In the genomic region with DNA sequence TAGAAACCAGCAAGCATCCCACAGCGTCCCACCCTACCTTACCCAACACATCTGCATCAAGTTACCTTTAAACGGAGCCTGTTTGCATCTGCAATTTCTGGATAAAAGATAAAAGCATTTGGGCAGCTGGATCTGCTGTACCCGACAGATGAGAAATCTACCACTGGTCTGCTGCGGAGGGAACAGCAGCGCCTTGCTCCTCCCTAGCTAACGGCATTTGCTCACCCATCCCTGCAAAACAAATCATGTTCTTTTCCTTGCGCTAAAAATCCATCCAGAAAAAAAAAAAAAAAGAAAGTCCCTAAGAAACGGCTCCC, we compare ENCODE assay signal across 10 mouse cellular contexts. TPM values are rescaled to one million over a fixed set of nuclear protein-coding genes. Genes with fewer than 3 reads are reported as not detected.
A peak's percentile ranks its signal among the peaks of the same experiment; 100 is the strongest.
DNase-seq lines count a peak whose midpoint lies in the region; ATAC-seq and TF ChIP-seq lines count a peak whose summit lies in the region.
"Had no signal": no experiment of that assay in that cellular context is flagged by ENCODE, and none has a peak within 500 bp of the region (broad histone marks: within the 10 kb centered on the region; RNA-seq: fewer than 3 reads in every experiment).

No protein-coding gene starts in this region.

- H3K4me1 ChIP-seq in forebrain, embryonic 13.5 days: peaks cover 16% of the 10 kb centered on the region
- peaks cover 16% of the 10 kb centered on the region for H3K4me1 ChIP-seq in limb, embryonic 10.5 days
- no peaks in the 10 kb centered on the region; the same call in 1 of the 2 replicates for H3K4me1 ChIP-seq in neural tube, embryonic 14.5 days (ENCODE audit: control insufficient read depth, insufficient read depth, low read length)
- H3K4me1 ChIP-seq in thymus, adult 2 months (replicated peaks; ENCODE audit: control insufficient read depth, insufficient read depth, low read length): no peaks in the 10 kb centered on the region

- intact Hi-C loops in left cerebral cortex, adult 2 months (cut with DNase I): loop anchor here (2.0 kb wide), 1 partner anchor 59 kb away; no protein-coding TSS in a partner anchor
- intact Hi-C loops in left cerebral cortex, postnatal 4 days (cut with DNase I): no loop called here

- no peak for ATAC-seq in forebrain, embryonic 13.5 days
- ATAC-seq in neural tube, embryonic 14.5 days (ENCODE audit: low read depth): 0 out of 2 replicates have a peak, but pooled peaks have one; percentile 11

- peak in 1 of 2 experiments; percentile 23 for DNase-seq in left cerebral cortex, adult 2 months (ENCODE audit: extremely low spot score in 1 of 2, low spot score in 2 of 2)
- no peak for DNase-seq in left cerebral cortex, postnatal 4 days
- no peak for DNase-seq in limb, embryonic 10.5 days (ENCODE audit: low spot score)
- no peak for DNase-seq in thymus, adult 2 months
- no peak for DNase-seq in cerebellum, postnatal 14 days
- DNase-seq in spleen, adult 12 weeks (ENCODE audit: low spot score): no peak
- DNase-seq: lung, adult 2 months had no signal

- peak overlapping the region; percentile 92 for H3K27ac ChIP-seq in left cerebral cortex, adult 2 months
- H3K27ac ChIP-seq in forebrain, embryonic 13.5 days: no peak overlapping the region
- no peak overlapping the region for H3K27ac ChIP-seq in limb, embryonic 10.5 days
- no peak overlapping the region for H3K27ac ChIP-seq in neural tube, embryonic 14.5 days (ENCODE audit: low read depth, low read length)
- no peak overlapping the region for H3K27ac ChIP-seq in thymus, adult 2 months (ENCODE audit: control insufficient read depth, insufficient read depth, low read length)

- no peak for TF ChIP-seq CTCF in left cerebral cortex, adult 2 months (IDR thresholded peaks at IDR 0.05)
- TF ChIP-seq CTCF in thymus, adult 2 months (IDR thresholded peaks at IDR 0.05; ENCODE audit: borderline replicate concordance, control insufficient read depth, extremely low read depth, insufficient read depth, low read length, poor library complexity): no peak

- no peaks in the 10 kb centered on the region for H3K36me3 ChIP-seq in forebrain, embryonic 13.5 days (ENCODE audit: poor library complexity, severe bottlenecking)
- no peaks in the 10 kb centered on the region for H3K36me3 ChIP-seq in limb, embryonic 10.5 days
- no peaks in the 10 kb centered on the region for H3K36me3 ChIP-seq in neural tube, embryonic 14.5 days (ENCODE audit: control insufficient read depth, insufficient read depth, low read length)
- no peaks in the 10 kb centered on the region for H3K36me3 ChIP-seq in thymus, adult 2 months (ENCODE audit: control insufficient read depth, insufficient read depth, low read length)

- 7% methylated on average over 8 of the region's 8 CpGs for WGBS in forebrain, embryonic 13.5 days
- 7% methylated on average over 8 of the region's 8 CpGs for WGBS in limb, embryonic 10.5 days
- WGBS in neural tube, embryonic 14.5 days: 3% methylated on average over 8 of the region's 8 CpGs
- WGBS in thymus, adult 2 months: 14% methylated on average over 8 of the region's 8 CpGs

- H3K27me3 ChIP-seq in forebrain, embryonic 13.5 days: peaks cover 54% of the 10 kb centered on the region
- peaks cover 58% of the 10 kb centered on the region for H3K27me3 ChIP-seq in limb, embryonic 10.5 days (ENCODE audit: low read depth, poor library complexity, severe bottlenecking)
- H3K27me3 ChIP-seq in neural tube, embryonic 14.5 days (ENCODE audit: control insufficient read depth, insufficient read depth, low read length): no peaks in the 10 kb centered on the region; the same call in 1 of the 2 replicates
- peaks cover 4% of the 10 kb centered on the region; the same call in 1 of the 2 replicates for H3K27me3 ChIP-seq in thymus, adult 2 months (ENCODE audit: control insufficient read depth, insufficient read depth, low read length)

- peak overlapping the region; percentile 97 for H3K4me2 ChIP-seq in forebrain, embryonic 13.5 days
- peak overlapping the region; percentile 95 for H3K4me2 ChIP-seq in neural tube, embryonic 14.5 days (ENCODE audit: low read depth, low read length)

- peak overlapping the region; percentile 64 for H3K4me3 ChIP-seq in left cerebral cortex, adult 2 months
- peak overlapping the region; percentile 50 for H3K4me3 ChIP-seq in forebrain, embryonic 13.5 days
- H3K4me3 ChIP-seq in limb, embryonic 10.5 days: peak overlapping the region; percentile 55
- peak overlapping the region; percentile 49 for H3K4me3 ChIP-seq in neural tube, embryonic 14.5 days (ENCODE audit: low read depth, low read length)
- no peak overlapping the region for H3K4me3 ChIP-seq in thymus, adult 2 months (ENCODE audit: control insufficient read depth, insufficient read depth, low read length)

- no peaks in the 10 kb centered on the region for H3K9me3 ChIP-seq in forebrain, embryonic 13.5 days (replicated peaks)
- no peaks in the 10 kb centered on the region for H3K9me3 ChIP-seq in limb, embryonic 10.5 days (replicated peaks)
- H3K9me3 ChIP-seq in neural tube, embryonic 14.5 days (ENCODE audit: control insufficient read depth, low read length): no peaks in the 10 kb centered on the region

- no peak for TF ChIP-seq POLR2A in thymus, adult 2 months (IDR thresholded peaks at IDR 0.05; ENCODE audit: control insufficient read depth, extremely low read depth, insufficient read depth, low read length, poor library complexity)

- H3K9ac ChIP-seq in forebrain, embryonic 13.5 days: peak overlapping the region; percentile 67; the same call in 1 of the 2 replicates
- H3K9ac ChIP-seq in neural tube, embryonic 14.5 days (replicated peaks; ENCODE audit: low read depth, low read length): 0 out of 2 replicates have a peak overlapping the region, but pooled peaks have one; percentile 1

RNA-seq across cellular contexts. Expression of a gene that starts 1.0 kb away (rescaled TPM):
- 100 to 1,000 TPM; 348 to 386 TPM for total RNA-seq in left cerebral cortex, adult 2 months (2021)
- 10 to 100 TPM; 80.7 to 87.9 TPM for total RNA-seq in left cerebral cortex, postnatal 4 days (2021)
- polyA plus RNA-seq in forebrain, embryonic 13.5 days (2015; fragmentation: Nextera tagmentation; extraction: Ambion mirVana): 5.7 and 6.0 TPM in 2 replicates
- polyA plus RNA-seq in limb, embryonic 10.5 days (2016; fragmentation: Nextera tagmentation; extraction: Ambion mirVana): 0.20 and 1.3 TPM in 2 replicates
- 18.9 and 20.6 TPM in 2 replicates for polyA plus RNA-seq in neural tube, embryonic 14.5 days (2014; fragmentation: Nextera tagmentation; extraction: Ambion mirVana)
- polyA plus RNA-seq in thymus, adult 2 months (2012; rRNA removed): 0.77 and 0.94 TPM in 2 replicates
- total RNA-seq: hematopoietic stem cell, adult 5-6 weeks had no signal
